Mouse (Mus musculus): ENCODE results near the gene Raf1. TPM values are rescaled to one million over a fixed set of nuclear protein-coding genes. Genes with fewer than 3 reads are reported as not detected.

The Raf1 gene
- polyA plus RNA-seq, 1 experiment from 2014 or later, result 104 TPM

- 72% methylated on average over 4 of the region's 4 CpGs for WGBS
- Histone ChIP-seq H3K27me3 (ENCODE audit: control insufficient read depth, insufficient read depth, low read length) (no peaks in the 10 kb centered on the region), H3K9me3 (replicated peaks; ENCODE audit: control insufficient read depth, low read length) (peaks cover 12% of the 10 kb centered on the region), H3K27ac (ENCODE audit: low read length) (no peak overlapping the region), H3K36me3 (ENCODE audit: control insufficient read depth, insufficient read depth) (no peaks in the 10 kb centered on the region), H3K4me1 (ENCODE audit: control insufficient read depth, insufficient read depth, low read length) (peaks cover 12% of the 10 kb centered on the region), H3K9ac (ENCODE audit: low read length) (no peak overlapping the region), H3K4me3 (ENCODE audit: low read length) (no peak overlapping the region), H3K4me2 (ENCODE audit: low read depth, low read length) (no peak overlapping the region)
- ATAC-seq (replicated peaks; ENCODE audit: extremely low read depth, insufficient read depth, low FRiP score), result no peak
Observed at GRCm38 (mm10) chr6:115688589-115688988, 12.2 kb upstream of the Raf1 start.

GRCm38 (mm10) chr6:115687753-115688152, 11.3 kb upstream of the Raf1 start:
- Histone ChIP-seq H3K27ac (ENCODE audit: low read length) (no peak overlapping the region), H3K9me3 (replicated peaks; ENCODE audit: control insufficient read depth, low read length) (peaks cover 12% of the 10 kb centered on the region), H3K36me3 (ENCODE audit: control insufficient read depth, insufficient read depth) (no peaks in the 10 kb centered on the region), H3K27me3 (ENCODE audit: control insufficient read depth, insufficient read depth, low read length) (no peaks in the 10 kb centered on the region), H3K4me1 (ENCODE audit: control insufficient read depth, insufficient read depth, low read length) (peaks cover 6% of the 10 kb centered on the region; the same call in 1 of the 2 replicates), H3K4me3 (ENCODE audit: low read length) (no peak overlapping the region), H3K4me2 (ENCODE audit: low read depth, low read length) (no peak overlapping the region), H3K9ac (ENCODE audit: low read length) (no peak overlapping the region)
- ATAC-seq (replicated peaks; ENCODE audit: extremely low read depth, insufficient read depth, low FRiP score), result no peak
- WGBS, result 65% methylated on average over 3 of the region's 3 CpGs

- H3K4me3 ChIP-seq (ENCODE audit: low read length), result no peak overlapping the region
- no peak for ATAC-seq (replicated peaks; ENCODE audit: extremely low read depth, insufficient read depth, low FRiP score)
- H3K36me3 ChIP-seq (ENCODE audit: control insufficient read depth, insufficient read depth), result no peaks in the 10 kb centered on the region
- no peak overlapping the region for H3K27ac ChIP-seq (ENCODE audit: low read length)
- H3K9ac ChIP-seq (ENCODE audit: low read length), result no peak overlapping the region
- peaks cover 8% of the 10 kb centered on the region for H3K9me3 ChIP-seq (replicated peaks; ENCODE audit: control insufficient read depth, low read length)
- H3K27me3 ChIP-seq (ENCODE audit: control insufficient read depth, insufficient read depth, low read length), result no peaks in the 10 kb centered on the region
- no peaks in the 10 kb centered on the region for H3K4me1 ChIP-seq (ENCODE audit: control insufficient read depth, insufficient read depth, low read length)
- no peak overlapping the region for H3K4me2 ChIP-seq (ENCODE audit: low read depth, low read length)
- WGBS, result 56% methylated on average over 11 of the region's 11 CpGs
Observed at GRCm38 (mm10) chr6:115684851-115685646, 8.6 kb upstream of the Raf1 start.

GRCm38 (mm10) chr6:115684271-115684670, 7.8 kb upstream of the Raf1 start:
- H3K4me2 ChIP-seq (ENCODE audit: low read depth, low read length), result no peak overlapping the region
- no peak overlapping the region for H3K27ac ChIP-seq (ENCODE audit: low read length)
- H3K4me1 ChIP-seq (ENCODE audit: control insufficient read depth, insufficient read depth, low read length), result no peaks in the 10 kb centered on the region
- WGBS, result 94% methylated on average over 2 of the region's 2 CpGs
- H3K4me3 ChIP-seq (ENCODE audit: low read length), result no peak overlapping the region
- H3K27me3 ChIP-seq (ENCODE audit: control insufficient read depth, insufficient read depth, low read length), result no peaks in the 10 kb centered on the region
- H3K9ac ChIP-seq (ENCODE audit: low read length), result no peak overlapping the region
- no peaks in the 10 kb centered on the region for H3K36me3 ChIP-seq (ENCODE audit: control insufficient read depth, insufficient read depth)
- H3K9me3 ChIP-seq (replicated peaks; ENCODE audit: control insufficient read depth, low read length), result peaks cover 8% of the 10 kb centered on the region
- ATAC-seq (replicated peaks; ENCODE audit: extremely low read depth, insufficient read depth, low FRiP score), result no peak

- no peak overlapping the region for H3K27ac ChIP-seq (ENCODE audit: low read length)
- no peak overlapping the region for H3K4me3 ChIP-seq (ENCODE audit: low read length)
- no peaks in the 10 kb centered on the region for H3K36me3 ChIP-seq (ENCODE audit: control insufficient read depth, insufficient read depth)
- no peaks in the 10 kb centered on the region for H3K27me3 ChIP-seq (ENCODE audit: control insufficient read depth, insufficient read depth, low read length)
- peaks cover 2% of the 10 kb centered on the region; the same call in 1 of the 2 replicates for H3K4me1 ChIP-seq (ENCODE audit: control insufficient read depth, insufficient read depth, low read length)
- H3K9me3 ChIP-seq (replicated peaks; ENCODE audit: control insufficient read depth, low read length), result no peaks in the 10 kb centered on the region; the same call in 1 of the 2 replicates
- H3K4me2 ChIP-seq (ENCODE audit: low read depth, low read length), result no peak overlapping the region
- 74% methylated on average over 4 of the region's 4 CpGs for WGBS
- no peak for ATAC-seq (replicated peaks; ENCODE audit: extremely low read depth, insufficient read depth, low FRiP score)
- H3K9ac ChIP-seq (ENCODE audit: low read length), result no peak overlapping the region
Observed at GRCm38 (mm10) chr6:115681066-115681465, 4.6 kb upstream of the Raf1 start.

- H3K4me1 ChIP-seq (ENCODE audit: control insufficient read depth, insufficient read depth, low read length), result peaks cover 14% of the 10 kb centered on the region
- H3K4me2 ChIP-seq (ENCODE audit: low read depth, low read length), result no peak overlapping the region
- 93% methylated on average over 1 of the region's 1 CpGs for WGBS
- no peaks in the 10 kb centered on the region for H3K27me3 ChIP-seq (ENCODE audit: control insufficient read depth, insufficient read depth, low read length)
- no peak overlapping the region for H3K9ac ChIP-seq (ENCODE audit: low read length)
- H3K4me3 ChIP-seq (ENCODE audit: low read length), result no peak overlapping the region
- no peaks in the 10 kb centered on the region for H3K9me3 ChIP-seq (replicated peaks; ENCODE audit: control insufficient read depth, low read length)
- H3K36me3 ChIP-seq (ENCODE audit: control insufficient read depth, insufficient read depth), result no peaks in the 10 kb centered on the region
- no peak overlapping the region for H3K27ac ChIP-seq (ENCODE audit: low read length)
- ATAC-seq (replicated peaks; ENCODE audit: extremely low read depth, insufficient read depth, low FRiP score), result no peak
Observed at GRCm38 (mm10) chr6:115678012-115678411, 1.6 kb upstream of the Raf1 start.

GRCm38 (mm10) chr6:115677441-115677840, 1.0 kb upstream of the Raf1 start:
- Histone ChIP-seq H3K27me3 (ENCODE audit: control insufficient read depth, insufficient read depth, low read length) (no peaks in the 10 kb centered on the region), H3K9ac (ENCODE audit: low read length) (no peak overlapping the region; the same call in 1 of the 2 replicates), H3K27ac (ENCODE audit: low read length) (peak overlapping the region; percentile 100), H3K9me3 (replicated peaks; ENCODE audit: control insufficient read depth, low read length) (no peaks in the 10 kb centered on the region), H3K4me2 (ENCODE audit: low read depth, low read length) (peak overlapping the region; percentile 76; the same call in 1 of the 2 replicates), H3K36me3 (ENCODE audit: control insufficient read depth, insufficient read depth) (no peaks in the 10 kb centered on the region), H3K4me3 (ENCODE audit: low read length) (peak overlapping the region; percentile 95), H3K4me1 (ENCODE audit: control insufficient read depth, insufficient read depth, low read length) (peaks cover 18% of the 10 kb centered on the region)
- no peak for ATAC-seq (replicated peaks; ENCODE audit: extremely low read depth, insufficient read depth, low FRiP score)
- WGBS, result 94% methylated on average over 7 of the region's 7 CpGs

GRCm38 (mm10) chr6:115675508-115676336, 713 bp downstream of the Raf1 start:
- Histone ChIP-seq H3K27ac (ENCODE audit: low read length) (peak overlapping the region; percentile 100), H3K4me3 (ENCODE audit: low read length) (peak overlapping the region; percentile 95), H3K27me3 (ENCODE audit: control insufficient read depth, insufficient read depth, low read length) (no peaks in the 10 kb centered on the region), H3K4me2 (ENCODE audit: low read depth, low read length) (peak overlapping the region; percentile 61), H3K9me3 (replicated peaks; ENCODE audit: control insufficient read depth, low read length) (no peaks in the 10 kb centered on the region), H3K9ac (ENCODE audit: low read length) (peak overlapping the region; percentile 100), H3K4me1 (ENCODE audit: control insufficient read depth, insufficient read depth, low read length) (peaks cover 20% of the 10 kb centered on the region), H3K36me3 (ENCODE audit: control insufficient read depth, insufficient read depth) (no peaks in the 10 kb centered on the region)
- ATAC-seq (replicated peaks; ENCODE audit: extremely low read depth, insufficient read depth, low FRiP score), result peak; percentile 51
- WGBS, result under 1% methylated on average over 53 of the region's 53 CpGs

GRCm38 (mm10) chr6:115675166-115675507, 1.3 kb downstream of the Raf1 start:
- no peak for ATAC-seq (replicated peaks; ENCODE audit: extremely low read depth, insufficient read depth, low FRiP score)
- H3K9me3 ChIP-seq (replicated peaks; ENCODE audit: control insufficient read depth, low read length), result no peaks in the 10 kb centered on the region
- under 1% methylated on average over 13 of the region's 13 CpGs for WGBS
- H3K4me2 ChIP-seq (ENCODE audit: low read depth, low read length), result peak overlapping the region; percentile 61
- peak overlapping the region; percentile 100 for H3K9ac ChIP-seq (ENCODE audit: low read length)
- peak overlapping the region; percentile 95 for H3K4me3 ChIP-seq (ENCODE audit: low read length)
- no peaks in the 10 kb centered on the region for H3K36me3 ChIP-seq (ENCODE audit: control insufficient read depth, insufficient read depth)
- peaks cover 23% of the 10 kb centered on the region for H3K4me1 ChIP-seq (ENCODE audit: control insufficient read depth, insufficient read depth, low read length)
- H3K27ac ChIP-seq (ENCODE audit: low read length), result peak overlapping the region; percentile 100
- no peaks in the 10 kb centered on the region for H3K27me3 ChIP-seq (ENCODE audit: control insufficient read depth, insufficient read depth, low read length)
